Mouse (Mus musculus) ES-Bruce4 (cell line): Measurements from ENCODE around the gene Tmppe. TPM values are rescaled to one million over a fixed set of nuclear protein-coding genes. Genes with fewer than 3 reads are reported as not detected.

Source experiments
- H3K27ac ChIP-seq: 2 replicates; pipeline ENCODE4 v1.5.1; 2012; ENCODE audit warnings: low read length, inconsistent platforms; ENCODE audit not compliant: insufficient read depth
- H3K27me3 ChIP-seq: 2 replicates; pipeline ENCODE4 v1.6.1; 2012; ENCODE audit warnings: mild to moderate bottlenecking, low read length, inconsistent platforms; ENCODE audit not compliant: control insufficient read depth, poor library complexity, insufficient read depth, severe bottlenecking
- H3K36me3 ChIP-seq: 2 replicates; pipeline ENCODE4 v1.6.1; 2012; ENCODE audit warnings: inconsistent platforms, mild to moderate bottlenecking, low read length, moderate library complexity; ENCODE audit not compliant: control insufficient read depth, poor library complexity, insufficient read depth, severe bottlenecking
- H3K4me1 ChIP-seq: one replicate; pipeline ENCODE4 v1.8.1; 2011; ENCODE audit warnings: low read length; ENCODE audit not compliant: control insufficient read depth, insufficient read depth
- H3K4me3 ChIP-seq: 2 replicates; pipeline ENCODE4 v1.5.1; 2011; ENCODE audit warnings: low read depth, mild to moderate bottlenecking, low read length
- H3K9ac ChIP-seq: 2 replicates; pipeline ENCODE4 v1.6.1; 2012; ENCODE audit warnings: low read depth, mild to moderate bottlenecking, inconsistent platforms; ENCODE audit not compliant: poor library complexity, severe bottlenecking
- H3K9me3 ChIP-seq: replicated peaks from 2 replicates; pipeline ENCODE4 v1.6.1; 2012; ENCODE audit warnings: mild to moderate bottlenecking, low read length, inconsistent platforms; ENCODE audit not compliant: control insufficient read depth, poor library complexity, insufficient read depth, severe bottlenecking
- CTCF ChIP-seq: IDR thresholded peaks from one replicate; pipeline ENCODE4 v1.8.1; 2011; ENCODE audit warnings: low read depth, low read length
- EP300 ChIP-seq: IDR thresholded peaks from 2 replicates; pipeline ENCODE4 v1.6.1; 2011; ENCODE audit warnings: low read depth, low read length; ENCODE audit not compliant: insufficient read depth
- POLR2A ChIP-seq: IDR thresholded peaks from one replicate; pipeline ENCODE4 v1.8.1; 2011; ENCODE audit warnings: low read length; ENCODE audit not compliant: insufficient read depth
- polyA plus RNA-seq: library from polyadenylated mRNA; stranded (reverse); fragments of >200 nt; gene quantifications from 2 replicates; pipeline ENCODE4 v1.2.4, GENCODE M21; 2011; ENCODE audit warnings: low read depth; ENCODE audit not compliant: missing spikeins, insufficient read depth, insufficient read length

Gene Tmppe
- polyA plus RNA-seq, 1 experiment = 7.3 TPM

DNA sequence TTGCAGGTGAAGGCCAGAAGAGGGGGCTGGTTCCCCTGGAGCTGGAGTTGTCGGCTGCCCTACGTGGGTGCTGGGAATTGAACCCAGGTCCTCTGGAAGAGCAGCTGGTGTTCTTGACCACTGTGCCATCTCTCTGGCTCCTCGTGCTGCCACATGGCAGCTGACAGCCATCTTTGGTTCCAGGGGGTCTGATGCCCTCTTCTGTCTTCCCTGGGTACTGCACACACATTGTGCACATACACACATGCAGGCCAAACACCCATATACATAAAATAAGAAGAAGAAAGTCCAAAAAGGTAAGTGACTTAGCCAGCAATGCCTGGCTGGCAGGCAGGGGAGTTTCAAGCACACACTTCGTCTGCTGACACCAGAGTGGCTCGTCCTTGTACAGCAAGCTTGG lies 24.7 kb downstream of the Tmppe start:
- H3K36me3 ChIP-seq = peaks cover 21% of the 10 kb centered on the region
- H3K9me3 ChIP-seq = peaks cover 8% of the 10 kb centered on the region; the same call in 1 of the 2 replicates
- H3K4me3 ChIP-seq = no peak overlapping the region

DNA sequence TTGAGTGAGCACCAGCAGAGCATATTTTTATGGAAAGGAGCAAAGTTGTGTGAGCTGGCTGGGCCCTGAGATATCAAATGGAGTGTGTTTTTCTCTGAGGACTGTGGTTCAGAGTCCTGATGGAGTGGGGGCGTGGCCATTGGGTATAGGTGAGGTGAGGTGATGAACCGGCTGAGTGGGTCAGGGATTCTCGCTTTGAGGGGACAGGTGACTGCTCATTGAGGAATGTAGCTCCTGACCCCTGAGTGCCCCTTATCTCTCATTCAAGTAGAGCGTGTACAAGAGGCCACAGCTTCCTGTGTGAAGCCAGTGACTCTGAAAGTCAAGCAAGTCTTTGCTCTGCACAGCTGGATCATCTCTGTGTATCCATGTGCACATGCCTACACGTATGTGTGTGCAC lies 25.3 kb downstream of the Tmppe start:
- H3K4me3 ChIP-seq = no peak overlapping the region
- TF ChIP-seq POLR2A = no peak
- no peak for TF ChIP-seq EP300
- no peak for TF ChIP-seq CTCF
- no peak overlapping the region for H3K9ac ChIP-seq
- H3K27me3 ChIP-seq = no peaks in the 10 kb centered on the region
- peaks cover 8% of the 10 kb centered on the region; the same call in 1 of the 2 replicates for H3K9me3 ChIP-seq
- H3K36me3 ChIP-seq = peaks cover 20% of the 10 kb centered on the region
- H3K27ac ChIP-seq = no peak overlapping the region
- peaks cover 3% of the 10 kb centered on the region for H3K4me1 ChIP-seq

More for the DNA sequence above, 24.7 kb downstream of the Tmppe start:
- Histone ChIP-seq H3K27me3 (no peaks in the 10 kb centered on the region), H3K4me1 (peaks cover 3% of the 10 kb centered on the region), H3K9ac (no peak overlapping the region), H3K27ac (no peak overlapping the region)
- TF ChIP-seq CTCF (no peak), POLR2A (no peak), EP300 (no peak)

DNA sequence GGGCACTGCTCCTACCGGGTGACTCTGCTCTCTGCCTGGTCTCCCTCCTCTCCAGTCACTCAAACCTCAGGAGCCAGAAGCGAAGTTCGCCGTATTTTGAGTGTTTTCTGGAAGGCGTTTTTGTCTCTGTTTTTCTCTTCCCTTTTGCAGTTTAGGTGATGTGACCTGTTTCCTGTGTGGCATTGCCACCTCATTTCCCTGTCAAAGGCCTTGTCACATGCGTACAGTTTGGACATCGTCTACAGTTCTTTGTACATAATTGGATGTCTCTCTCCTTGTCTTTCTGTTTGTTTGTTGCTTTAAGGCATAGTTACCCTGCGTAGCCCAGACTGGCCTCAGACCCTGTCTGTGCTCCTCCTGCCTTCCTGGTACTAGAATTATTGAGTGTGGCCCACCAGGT lies 26.5 kb downstream of the Tmppe start:
- TF ChIP-seq POLR2A (no peak), EP300 (no peak), CTCF (no peak)
- H3K36me3 ChIP-seq = peaks cover 15% of the 10 kb centered on the region

GRCm38 (mm10) chr9:114428103-114428834 lies 27.4 kb downstream of the Tmppe start:
- no peak overlapping the region for H3K4me3 ChIP-seq
- no peaks in the 10 kb centered on the region for H3K27me3 ChIP-seq
- TF ChIP-seq CTCF (no peak), POLR2A (no peak), EP300 (no peak)
- H3K9me3 ChIP-seq = peaks cover 8% of the 10 kb centered on the region; the same call in 1 of the 2 replicates
- H3K9ac ChIP-seq = no peak overlapping the region
- no peak overlapping the region for H3K27ac ChIP-seq
- peaks cover 13% of the 10 kb centered on the region for H3K36me3 ChIP-seq
- peaks cover 3% of the 10 kb centered on the region for H3K4me1 ChIP-seq

More for the DNA sequence above, 26.5 kb downstream of the Tmppe start:
- H3K9ac ChIP-seq = no peak overlapping the region
- H3K4me1 ChIP-seq = peaks cover 3% of the 10 kb centered on the region
- no peaks in the 10 kb centered on the region for H3K27me3 ChIP-seq
- H3K4me3 ChIP-seq = no peak overlapping the region
- no peak overlapping the region for H3K27ac ChIP-seq
- H3K9me3 ChIP-seq = peaks cover 8% of the 10 kb centered on the region; the same call in 1 of the 2 replicates

- Histone ChIP-seq H3K9me3 (no peaks in the 10 kb centered on the region), H3K27me3 (no peaks in the 10 kb centered on the region), H3K36me3 (peaks cover 12% of the 10 kb centered on the region), H3K27ac (no peak overlapping the region), H3K4me3 (no peak overlapping the region), H3K4me1 (peaks cover 2% of the 10 kb centered on the region), H3K9ac (no peak overlapping the region)
- TF ChIP-seq EP300 = no peak
- no peak for TF ChIP-seq CTCF
- no peak for TF ChIP-seq POLR2A
Observed at GRCm38 (mm10) chr9:114435668-114436067, 34.8 kb downstream of the Tmppe start.

GRCm38 (mm10) chr9:114440548-114440947 lies 39.6 kb downstream of the Tmppe start:
- no peaks in the 10 kb centered on the region for H3K9me3 ChIP-seq
- peak overlapping the region; percentile 17; the same call in 1 of the 2 replicates for H3K4me3 ChIP-seq
- H3K36me3 ChIP-seq = peaks cover 11% of the 10 kb centered on the region
- H3K4me1 ChIP-seq = peaks cover 2% of the 10 kb centered on the region
- H3K9ac ChIP-seq = no peak overlapping the region
- TF ChIP-seq CTCF (no peak), EP300 (no peak), POLR2A (no peak)
- H3K27me3 ChIP-seq = no peaks in the 10 kb centered on the region
- H3K27ac ChIP-seq = no peak overlapping the region; the same call in 1 of the 2 replicates
